Mouse (Mus musculus) inflammation-experienced regulatory T-cells, adult 6 months (primary cell): ENCODE results near the gene Lrrc4c. TPM values are rescaled to one million over a fixed set of nuclear protein-coding genes. Genes with fewer than 3 reads are reported as not detected.

Experiments
- ATAC-seq: one replicate; pipeline ENCODE4 v1.8.0; 2017
- polyA plus RNA-seq, 3 experiments: library from polyadenylated mRNA; unstranded; fragments of 100-300 nt; shearing (Covaris generic); gene quantifications; one replicate each; pipeline ENCODE4 v1.2.1; 2017

The Lrrc4c gene
- polyA plus RNA-seq, 3 experiments from 2014 or later: 0.16 TPM; not detected in 2

GRCm38 (mm10) chr2:96949531-96949930 lies 631.6 kb downstream of the Lrrc4c start:
- ATAC-seq: no peak

DNA sequence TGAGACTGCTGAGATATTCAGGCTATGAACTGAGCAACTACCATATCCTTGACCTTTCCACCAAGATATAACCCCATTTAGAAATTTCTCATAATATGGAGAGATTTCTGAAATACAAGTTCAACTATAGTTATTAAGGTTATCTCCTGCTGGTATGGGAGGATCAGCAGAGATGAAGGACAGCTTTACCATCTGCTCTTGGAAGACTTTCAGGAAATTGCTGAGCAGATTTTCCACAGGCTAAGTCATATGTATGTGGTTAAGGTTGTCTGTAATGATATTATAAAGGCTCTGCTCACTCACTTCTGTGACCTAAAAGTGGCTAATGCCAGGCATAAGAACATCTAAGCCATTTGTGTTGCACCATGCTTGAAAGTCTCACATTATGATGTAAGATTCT lies 681.6 kb downstream of the Lrrc4c start:
- ATAC-seq: no peak

- ATAC-seq: no peak
Measured at GRCm38 (mm10) chr2:97018319-97018718, 700.4 kb downstream of the Lrrc4c start.

- no peak for ATAC-seq
Measured at GRCm38 (mm10) chr2:97026991-97027390, 709.0 kb downstream of the Lrrc4c start.

GRCm38 (mm10) chr2:97027585-97027984 lies 709.6 kb downstream of the Lrrc4c start:
- ATAC-seq: no peak

GRCm38 (mm10) chr2:97036401-97036800 lies 718.4 kb downstream of the Lrrc4c start:
- no peak for ATAC-seq

- ATAC-seq: no peak
Measured at GRCm38 (mm10) chr2:97037024-97037814, 719.2 kb downstream of the Lrrc4c start.

DNA sequence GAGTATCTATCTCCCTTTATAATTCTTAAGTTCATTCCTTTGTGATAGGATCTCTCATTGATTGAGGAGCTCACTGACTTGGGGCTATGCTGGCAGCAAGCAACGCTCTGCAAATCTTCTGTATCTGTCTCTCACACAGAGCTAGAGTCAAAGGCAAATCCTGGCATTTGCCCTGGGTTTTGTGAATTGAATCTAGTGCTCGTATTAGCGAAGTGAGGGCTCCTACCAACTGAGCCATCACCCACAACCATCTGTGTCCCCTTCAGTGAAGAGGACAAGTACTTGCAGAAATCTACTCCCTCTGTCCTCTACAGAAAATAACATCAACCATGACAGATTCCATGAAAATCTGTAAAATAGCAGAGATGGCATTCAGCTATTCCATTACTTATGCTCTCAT lies 726.0 kb downstream of the Lrrc4c start:
- no peak for ATAC-seq

GRCm38 (mm10) chr2:97045628-97046027 lies 727.7 kb downstream of the Lrrc4c start:
- no peak for ATAC-seq

GRCm38 (mm10) chr2:97080156-97080555 lies 762.2 kb downstream of the Lrrc4c start:
- no peak for ATAC-seq

- no peak for ATAC-seq
Measured at GRCm38 (mm10) chr2:97097965-97098364, 780.0 kb downstream of the Lrrc4c start.

DNA sequence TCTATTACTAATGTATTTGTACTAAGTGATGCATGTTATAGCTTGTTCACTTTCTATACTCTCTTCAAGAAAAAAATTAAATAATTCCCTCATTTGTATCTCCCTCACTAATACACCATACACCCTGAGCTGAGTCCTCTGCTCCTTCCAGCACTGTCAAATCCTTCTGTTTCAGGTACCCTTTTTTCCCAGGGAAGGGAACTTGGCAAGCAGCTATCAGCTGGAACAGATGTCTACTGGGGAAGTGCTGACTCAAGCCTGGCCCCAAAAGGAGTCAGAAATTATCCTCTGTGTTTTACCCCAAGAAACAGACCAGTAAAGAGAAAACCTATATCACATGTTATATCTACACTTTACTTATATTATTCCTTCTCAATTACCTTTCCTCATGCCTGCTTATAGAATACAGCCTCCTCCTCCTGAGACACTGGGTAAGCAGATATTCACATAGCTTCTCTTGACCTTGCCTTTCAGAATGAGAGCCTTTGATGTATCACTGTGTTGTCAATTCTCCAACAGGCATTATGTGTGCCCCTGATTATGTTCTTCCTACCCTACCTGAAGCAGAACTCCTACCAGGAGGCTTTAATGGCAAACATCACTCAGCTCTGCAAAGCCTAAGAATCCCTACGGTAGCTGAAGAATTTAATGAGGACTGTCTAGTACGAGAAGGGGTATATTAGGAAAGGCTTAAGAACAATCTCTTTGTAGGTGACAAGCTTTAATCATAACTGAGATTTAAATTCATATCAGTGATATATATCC lies 785.6 kb downstream of the Lrrc4c start:
- ATAC-seq: no peak

DNA sequence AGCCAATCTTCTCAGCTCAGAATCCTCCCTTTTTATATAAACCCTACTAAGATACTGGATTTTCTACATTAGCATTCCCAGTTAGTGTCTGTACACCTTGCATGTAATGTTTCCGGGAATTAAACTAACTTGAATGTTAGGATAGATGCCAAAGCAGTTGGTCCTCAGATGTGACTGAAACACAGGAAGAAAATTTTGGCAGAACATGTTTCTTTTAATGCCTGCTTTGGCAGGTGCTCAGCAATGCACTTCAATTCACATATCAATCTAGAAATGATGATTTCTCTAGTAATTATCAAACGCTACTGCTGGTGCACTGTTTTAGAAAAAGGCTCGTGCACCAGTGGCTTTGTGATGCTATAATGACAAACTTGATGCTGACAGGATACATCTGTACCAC lies 806.3 kb downstream of the Lrrc4c start:
- no peak for ATAC-seq

GRCm38 (mm10) chr2:97138454-97138853 lies 820.5 kb downstream of the Lrrc4c start:
- ATAC-seq: no peak

GRCm38 (mm10) chr2:97151626-97152194 lies 833.7 kb downstream of the Lrrc4c start:
- ATAC-seq: no peak

DNA sequence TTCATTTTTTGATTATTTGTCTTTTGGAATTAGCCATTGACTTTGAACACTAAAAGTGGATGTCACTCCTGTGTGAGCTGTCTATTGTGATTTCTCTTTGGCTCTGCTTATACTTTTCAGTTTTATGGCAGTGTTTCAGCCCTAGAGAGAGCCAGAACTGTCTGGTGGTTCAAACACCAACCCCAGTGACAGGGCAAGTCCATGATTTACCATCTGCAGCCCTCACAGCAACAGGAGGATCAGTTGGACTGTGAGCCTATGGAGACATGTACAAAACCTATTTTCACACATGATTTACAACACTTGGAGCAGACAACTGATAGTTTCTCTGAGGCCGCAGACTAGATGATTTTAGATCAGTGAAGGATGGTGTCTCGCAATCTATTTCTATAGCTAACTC lies 847.8 kb downstream of the Lrrc4c start:
- no peak for ATAC-seq

DNA sequence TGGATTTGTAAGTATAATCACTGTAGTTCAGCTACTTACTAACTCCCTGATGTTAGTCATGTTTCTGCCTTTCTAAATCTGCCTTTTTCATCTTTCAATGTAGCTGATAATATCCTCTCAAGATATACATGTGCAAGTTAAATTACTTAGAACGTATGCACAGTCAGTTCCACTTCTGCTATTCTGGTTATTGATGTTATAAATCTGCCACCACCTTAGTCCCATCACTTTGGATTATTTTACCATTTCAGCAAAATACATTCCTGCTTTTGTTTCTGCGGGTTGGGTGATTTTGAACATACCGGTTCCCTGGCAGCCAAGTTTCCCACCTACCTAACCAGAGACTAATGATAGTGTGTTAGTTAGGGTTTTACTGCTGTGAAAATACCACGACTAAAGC lies 860.4 kb downstream of the Lrrc4c start:
- no peak for ATAC-seq

DNA sequence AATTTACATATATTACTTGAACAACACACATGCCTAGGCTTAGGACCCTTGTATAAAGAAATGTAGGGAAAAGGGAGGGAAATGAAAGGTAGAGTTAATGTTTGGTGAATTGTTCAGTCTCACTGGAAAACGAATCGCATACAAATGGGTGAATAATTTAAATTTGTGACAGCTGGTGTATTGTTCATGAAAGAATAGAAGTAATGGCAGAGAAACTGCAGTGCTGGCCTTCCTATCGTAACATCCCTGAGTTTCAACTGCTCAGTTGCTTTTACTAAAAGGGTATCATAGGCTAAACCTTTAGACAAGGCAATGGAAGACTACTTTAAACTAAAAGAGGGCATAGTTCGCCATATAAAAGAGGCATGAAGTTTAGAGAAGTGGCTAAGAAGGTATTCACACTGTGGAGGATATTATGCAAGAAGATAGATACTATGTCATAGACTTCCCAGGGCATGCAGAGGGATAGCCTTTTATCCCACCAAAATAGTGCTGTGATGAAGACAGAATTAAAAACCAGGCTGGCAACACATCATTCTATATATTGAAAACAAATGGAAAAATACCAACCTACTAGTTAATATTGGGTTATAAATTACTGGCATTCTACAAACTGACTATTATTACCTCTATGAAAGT lies 879.1 kb downstream of the Lrrc4c start:
- ATAC-seq: no peak

GRCm38 (mm10) chr2:97232966-97233365 lies 915.0 kb downstream of the Lrrc4c start:
- no peak for ATAC-seq

DNA sequence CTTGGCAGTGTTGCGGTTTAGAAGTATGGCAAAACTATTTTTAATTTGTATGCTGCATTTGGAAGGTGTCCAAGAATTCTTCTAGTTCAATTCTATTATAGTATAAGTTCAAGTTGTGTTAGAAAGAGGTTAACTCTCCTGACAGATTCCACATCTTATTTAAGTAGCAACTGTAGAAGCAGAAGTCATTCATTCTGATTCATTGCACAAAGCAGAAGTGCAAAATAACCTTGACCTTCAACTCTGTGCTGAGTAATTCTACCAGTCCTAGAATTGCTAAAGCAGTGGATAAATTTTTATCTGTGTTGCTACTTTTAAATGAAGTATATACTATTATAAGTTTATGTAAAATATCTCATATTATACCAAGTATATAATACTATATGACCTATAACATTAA lies 916.1 kb downstream of the Lrrc4c start:
- ATAC-seq: no peak

GRCm38 (mm10) chr2:97274651-97275050 lies 956.7 kb downstream of the Lrrc4c start:
- ATAC-seq: no peak

- ATAC-seq: no peak
Measured at GRCm38 (mm10) chr2:97284986-97285385, 967.0 kb downstream of the Lrrc4c start.

GRCm38 (mm10) chr2:97294216-97294615 lies 976.2 kb downstream of the Lrrc4c start:
- no peak for ATAC-seq
